Mouse (Mus musculus): ENCODE data around the gene Scyl2. TPM values are rescaled to one million over a fixed set of nuclear protein-coding genes. Genes with fewer than 3 reads are reported as not detected.

Scyl2 gene
- polyA plus RNA-seq, 1 experiment from 2014 or later = 6.2 TPM

DNA sequence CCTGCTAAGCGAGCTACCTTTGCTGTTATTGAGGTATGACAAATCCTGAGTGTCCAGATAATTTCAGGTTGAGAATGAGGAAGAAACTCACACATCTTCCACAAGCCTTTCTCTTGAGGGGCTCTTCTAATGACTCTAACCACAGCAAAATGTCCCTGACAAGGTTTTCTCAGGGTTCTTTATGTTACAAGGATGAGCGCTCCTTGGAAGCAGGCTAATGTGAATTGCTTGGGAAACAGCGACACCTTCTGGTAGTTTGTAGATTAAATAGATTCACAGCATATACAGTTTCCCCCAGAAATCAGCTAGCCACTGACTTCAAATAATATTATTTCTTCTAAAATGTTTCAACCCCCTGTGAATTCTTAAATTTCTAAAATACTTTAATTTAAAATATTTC, 56.0 kb downstream of the Scyl2 start:
- Histone ChIP-seq H3K9me3 (no peaks in the 10 kb centered on the region), H3K27ac (no peak overlapping the region), H3K4me1 (no peaks in the 10 kb centered on the region), H3K27me3 (ENCODE audit: insufficient read depth, poor library complexity, severe bottlenecking) (no peaks in the 10 kb centered on the region), H3K36me3 (no peaks in the 10 kb centered on the region), H3K4me3 (no peak overlapping the region)
- WGBS = 34% methylated on average over 3 of the region's 3 CpGs
- no peak for DNase-seq (ENCODE audit: low spot score)

GRCm38 (mm10) chr10:89626714-89627113, 59.4 kb downstream of the Scyl2 start:
- H3K4me3 ChIP-seq = no peak overlapping the region
- no peak for DNase-seq (ENCODE audit: low spot score)
- no peaks in the 10 kb centered on the region for H3K4me1 ChIP-seq
- H3K27ac ChIP-seq = no peak overlapping the region
- H3K27me3 ChIP-seq (ENCODE audit: insufficient read depth, poor library complexity, severe bottlenecking) = 0 out of 2 replicates have a peak, but pooled peaks cover 3% of the 10 kb centered on the region
- WGBS = 86% methylated on average over 2 of the region's 2 CpGs
- H3K9me3 ChIP-seq = no peaks in the 10 kb centered on the region
- H3K36me3 ChIP-seq = no peaks in the 10 kb centered on the region

GRCm38 (mm10) chr10:89624196-89624595, 61.9 kb downstream of the Scyl2 start:
- Histone ChIP-seq H3K4me3 (no peak overlapping the region), H3K27ac (no peak overlapping the region), H3K4me1 (no peaks in the 10 kb centered on the region), H3K36me3 (no peaks in the 10 kb centered on the region), H3K9me3 (no peaks in the 10 kb centered on the region), H3K27me3 (ENCODE audit: insufficient read depth, poor library complexity, severe bottlenecking) (0 out of 2 replicates have a peak, but pooled peaks cover 7% of the 10 kb centered on the region)
- WGBS = 92% methylated on average over 2 of the region's 2 CpGs
- no peak for DNase-seq (ENCODE audit: low spot score)

- H3K9me3 ChIP-seq = no peaks in the 10 kb centered on the region
- no peak for DNase-seq (ENCODE audit: low spot score)
- H3K27ac ChIP-seq = no peak within 1 kb of the TSS
- no peaks in the 10 kb centered on the region for H3K36me3 ChIP-seq
- H3K4me3 ChIP-seq = no peak within 1 kb of the TSS
- H3K27me3 ChIP-seq (ENCODE audit: insufficient read depth, poor library complexity, severe bottlenecking) = 0 out of 2 replicates have a peak, but pooled peaks cover 7% of the 10 kb centered on the region
- WGBS = 29% methylated on average over 7 of the region's 7 CpGs
- no peaks in the 10 kb centered on the region for H3K4me1 ChIP-seq
Observed at GRCm38 (mm10) chr10:89621129-89621528, 65.0 kb downstream of the Scyl2 start, which contains the start of gene Slc17a8. TSS of gene Slc17a8 (minus strand) at chr10:89621253.

DNA sequence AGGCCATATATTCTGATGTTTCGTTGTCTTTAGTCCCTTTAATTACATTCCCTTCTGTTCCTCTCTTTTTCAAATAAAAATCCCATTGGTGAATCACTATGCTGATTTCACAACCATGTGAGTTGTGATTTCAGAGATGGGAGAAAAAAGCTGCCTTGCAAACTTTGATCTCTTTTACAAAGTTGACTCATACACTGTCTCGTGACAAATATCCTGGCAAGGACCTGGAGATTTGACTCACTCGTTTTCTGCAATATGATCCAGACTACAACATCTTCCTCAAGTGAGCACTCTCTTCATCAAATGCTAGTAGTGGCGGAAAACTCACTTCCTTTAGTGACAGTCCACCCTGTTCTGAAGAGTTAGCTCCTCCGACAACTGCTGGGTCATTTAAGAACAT, 86.8 kb downstream of the Scyl2 start:
- no peaks in the 10 kb centered on the region for H3K36me3 ChIP-seq
- peaks cover 2% of the 10 kb centered on the region for H3K4me1 ChIP-seq
- no peak overlapping the region for H3K4me3 ChIP-seq
- H3K9me3 ChIP-seq = no peaks in the 10 kb centered on the region
- DNase-seq (ENCODE audit: low spot score) = no peak
- H3K27me3 ChIP-seq (ENCODE audit: insufficient read depth, poor library complexity, severe bottlenecking) = no peaks in the 10 kb centered on the region
- no peak overlapping the region for H3K27ac ChIP-seq
- 78% methylated on average over 5 of the region's 5 CpGs for WGBS

GRCm38 (mm10) chr10:89597275-89597674, 88.8 kb downstream of the Scyl2 start:
- H3K4me1 ChIP-seq = peaks cover 9% of the 10 kb centered on the region
- 66% methylated on average over 4 of the region's 4 CpGs for WGBS
- no peaks in the 10 kb centered on the region for H3K9me3 ChIP-seq
- no peak overlapping the region for H3K4me3 ChIP-seq
- DNase-seq (ENCODE audit: low spot score) = no peak
- H3K36me3 ChIP-seq = no peaks in the 10 kb centered on the region
- no peak overlapping the region for H3K27ac ChIP-seq
- H3K27me3 ChIP-seq (ENCODE audit: insufficient read depth, poor library complexity, severe bottlenecking) = no peaks in the 10 kb centered on the region

GRCm38 (mm10) chr10:89595935-89596334, 90.2 kb downstream of the Scyl2 start:
- DNase-seq (ENCODE audit: low spot score) = no peak
- WGBS = 85% methylated on average over 5 of the region's 5 CpGs
- peaks cover 9% of the 10 kb centered on the region for H3K4me1 ChIP-seq
- no peaks in the 10 kb centered on the region for H3K27me3 ChIP-seq (ENCODE audit: insufficient read depth, poor library complexity, severe bottlenecking)
- no peaks in the 10 kb centered on the region for H3K9me3 ChIP-seq
- H3K4me3 ChIP-seq = no peak overlapping the region
- H3K27ac ChIP-seq = no peak overlapping the region
- no peaks in the 10 kb centered on the region for H3K36me3 ChIP-seq

DNA sequence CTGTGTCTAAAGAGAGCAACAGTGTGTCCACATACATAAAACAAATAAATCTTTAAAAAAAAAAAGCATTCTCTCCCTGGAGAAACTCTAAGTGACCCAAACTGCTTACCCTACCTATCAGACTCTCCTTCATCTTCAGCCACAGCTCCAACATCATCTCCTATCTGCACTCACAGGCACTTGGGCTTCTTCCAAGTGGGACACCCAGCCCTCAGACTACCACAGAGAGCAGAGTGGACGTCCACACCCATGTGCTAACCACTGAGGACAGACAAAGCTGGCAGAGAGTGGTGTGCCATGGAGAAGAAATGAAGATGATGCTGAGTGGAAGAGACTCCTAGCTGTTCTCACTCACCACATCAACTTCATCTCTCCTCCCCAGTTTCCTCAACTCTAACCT, 90.6 kb downstream of the Scyl2 start:
- DNase-seq (ENCODE audit: low spot score) = no peak
- Histone ChIP-seq H3K27ac (no peak overlapping the region), H3K4me1 (peaks cover 9% of the 10 kb centered on the region), H3K4me3 (no peak overlapping the region), H3K27me3 (ENCODE audit: insufficient read depth, poor library complexity, severe bottlenecking) (no peaks in the 10 kb centered on the region), H3K36me3 (no peaks in the 10 kb centered on the region), H3K9me3 (no peaks in the 10 kb centered on the region)
- WGBS = 71% methylated on average over 1 of the region's 1 CpGs

DNA sequence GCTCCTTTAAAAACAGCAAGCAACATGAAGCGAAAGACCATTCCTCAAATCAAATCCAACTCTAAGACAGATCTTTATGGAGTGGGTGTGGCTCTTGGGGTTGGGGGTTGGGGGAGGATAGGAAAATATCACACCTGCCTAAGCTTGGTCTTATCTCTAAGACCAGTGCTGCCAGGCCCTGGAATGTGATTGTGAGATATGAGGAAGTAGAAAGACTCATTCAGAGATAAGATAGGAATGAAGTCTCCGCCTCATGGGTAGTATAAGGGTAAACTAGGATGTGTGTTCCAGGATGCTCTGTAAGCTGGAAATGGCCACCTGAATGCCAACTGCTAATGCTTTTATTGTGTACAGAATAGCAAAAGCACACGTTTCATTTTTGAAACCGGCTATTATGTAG, 91.8 kb downstream of the Scyl2 start:
- WGBS = 62% methylated on average over 4 of the region's 4 CpGs
- H3K9me3 ChIP-seq = no peaks in the 10 kb centered on the region
- H3K27ac ChIP-seq = no peak overlapping the region
- H3K4me3 ChIP-seq = no peak overlapping the region
- no peaks in the 10 kb centered on the region for H3K27me3 ChIP-seq (ENCODE audit: insufficient read depth, poor library complexity, severe bottlenecking)
- H3K36me3 ChIP-seq = no peaks in the 10 kb centered on the region
- no peak for DNase-seq (ENCODE audit: low spot score)
- peaks cover 9% of the 10 kb centered on the region for H3K4me1 ChIP-seq

DNA sequence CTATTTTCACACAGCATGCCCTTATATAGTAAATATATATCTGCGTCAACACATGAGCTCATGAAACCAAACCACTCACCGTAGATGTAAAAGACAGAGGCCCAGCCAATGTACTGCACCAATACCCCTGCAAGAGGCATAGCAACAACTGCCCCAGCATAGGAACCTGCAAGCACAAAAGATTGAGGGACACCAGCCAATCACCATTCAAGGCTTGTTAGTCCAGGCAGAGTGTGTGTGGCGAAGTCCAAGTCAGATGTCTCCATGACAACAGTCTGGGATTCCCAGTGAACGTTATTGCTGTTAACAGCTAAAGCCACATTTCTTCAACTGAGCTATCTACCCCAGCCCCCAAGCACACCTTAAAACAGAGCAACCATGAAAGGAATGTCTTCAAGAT, 93.3 kb downstream of the Scyl2 start:
- Histone ChIP-seq H3K4me3 (no peak overlapping the region), H3K27ac (no peak overlapping the region), H3K9me3 (no peaks in the 10 kb centered on the region), H3K4me1 (peaks cover 9% of the 10 kb centered on the region), H3K36me3 (no peaks in the 10 kb centered on the region), H3K27me3 (ENCODE audit: insufficient read depth, poor library complexity, severe bottlenecking) (no peaks in the 10 kb centered on the region)
- no peak for DNase-seq (ENCODE audit: low spot score)
- 76% methylated on average over 4 of the region's 4 CpGs for WGBS

- no peaks in the 10 kb centered on the region for H3K27me3 ChIP-seq (ENCODE audit: insufficient read depth, poor library complexity, severe bottlenecking)
- no peak overlapping the region for H3K27ac ChIP-seq
- peaks cover 9% of the 10 kb centered on the region for H3K4me1 ChIP-seq
- H3K36me3 ChIP-seq = no peaks in the 10 kb centered on the region
- WGBS = 100% methylated on average over 1 of the region's 1 CpGs
- DNase-seq (ENCODE audit: low spot score) = no peak
- no peaks in the 10 kb centered on the region for H3K9me3 ChIP-seq
- no peak overlapping the region for H3K4me3 ChIP-seq
Observed at GRCm38 (mm10) chr10:89589877-89590276, 96.2 kb downstream of the Scyl2 start.

Other genes with a start within 250 kb of the Scyl2 start
- gene Gas2l3, start 242.3 kb downstream of the Scyl2 start, polyA plus RNA-seq (2016; fragmentation: Nextera tagmentation; extraction: Ambion mirVana) = 12.1 and 21.9 TPM in 2 replicates
- 0.16 and 0.57 TPM in 2 replicates for gene Nr1h4, start 152.7 kb downstream of the Scyl2 start, polyA plus RNA-seq (2016; fragmentation: Nextera tagmentation; extraction: Ambion mirVana)
- 0.15 and 0.16 TPM in 2 replicates for gene Slc17a8, start 65.0 kb downstream of the Scyl2 start, polyA plus RNA-seq (2016; fragmentation: Nextera tagmentation; extraction: Ambion mirVana)
- 25.6 and 28.0 TPM in 2 replicates for gene Actr6, start 46.0 kb upstream of the Scyl2 start, polyA plus RNA-seq (2016; fragmentation: Nextera tagmentation; extraction: Ambion mirVana)
- gene Uhrf1bp1l, start 58.7 kb upstream of the Scyl2 start, polyA plus RNA-seq (2016; fragmentation: Nextera tagmentation; extraction: Ambion mirVana) = 23.8 and 26.4 TPM in 2 replicates
- 0.05 and 0.36 TPM in 2 replicates for gene Anks1b, start 187.2 kb upstream of the Scyl2 start, polyA plus RNA-seq (2016; fragmentation: Nextera tagmentation; extraction: Ambion mirVana)

Measured in heart, embryonic 10.5 days (tissue).